Mouse (Mus musculus): Measurements from ENCODE around the gene Tlcd1. TPM values are rescaled to one million over a fixed set of nuclear protein-coding genes. Genes with fewer than 3 reads are reported as not detected.
A peak's percentile ranks its signal among the peaks of the same experiment; 100 is the strongest.
"Not testable (repeated sequence)": the region's sequence is repeated elsewhere in the genome, so short reads cannot be mapped to it uniquely, and the experiment has no call there.

Tlcd1 gene
- polyA plus RNA-seq, 1 experiment from 2014 or later = 43.4 TPM

GRCm38 (mm10) chr11:78182961-78183844 lies 6.7 kb downstream of the Tlcd1 start, which contains the start of gene Rpl23a:
TSS of gene Rpl23a (minus strand) at chr11:78183584.
- H3K4me1 ChIP-seq (replicated peaks; ENCODE audit: insufficient read depth, low read length) = peaks cover 22% of the 10 kb centered on the region
- WGBS = under 1% methylated on average over 38 of the region's 38 CpGs
- peak within 1 kb of the TSS; percentile 81 for H3K9ac ChIP-seq (ENCODE audit: low read depth, low read length)
- peaks cover 19% of the 10 kb centered on the region; the same call in 1 of the 2 replicates for H3K36me3 ChIP-seq (ENCODE audit: insufficient read depth, low read length)
- peak; percentile 57 for TF ChIP-seq CTCF (IDR thresholded peaks at IDR 0.05; ENCODE audit: low read depth)
- no peaks in the 10 kb centered on the region for H3K9me3 ChIP-seq (replicated peaks; ENCODE audit: low read length)
- peak within 1 kb of the TSS; percentile 68 for H3K4me3 ChIP-seq (replicated peaks; ENCODE audit: low read depth, low read length)
- H3K27ac ChIP-seq = peak within 1 kb of the TSS; percentile 87
- ATAC-seq (replicated peaks; ENCODE audit: low FRiP score, low read depth) (peak; percentile 88), DNase-seq (ENCODE audit: low spot score) (peak; percentile 99)
- H3K4me2 ChIP-seq (ENCODE audit: low read length) = peak within 1 kb of the TSS; percentile 78
- no peaks in the 10 kb centered on the region for H3K27me3 ChIP-seq (ENCODE audit: insufficient read depth, low read length)

GRCm38 (mm10) chr11:78183884-78184514 lies 7.5 kb downstream of the Tlcd1 start:
- WGBS = 51% methylated on average over 10 of the region's 10 CpGs
- Histone ChIP-seq H3K36me3 (ENCODE audit: insufficient read depth, low read length) (peaks cover 19% of the 10 kb centered on the region; the same call in 1 of the 2 replicates), H3K27ac (0 out of 2 replicates have a peak overlapping the region, but pooled peaks have one; percentile 19), H3K4me3 (replicated peaks; ENCODE audit: low read depth, low read length) (peak overlapping the region; percentile 68; the same call in 1 of the 2 replicates), H3K4me2 (ENCODE audit: low read length) (peak overlapping the region; percentile 78), H3K9ac (ENCODE audit: low read depth, low read length) (no peak overlapping the region; the same call in 1 of the 2 replicates), H3K9me3 (replicated peaks; ENCODE audit: low read length) (no peaks in the 10 kb centered on the region), H3K27me3 (ENCODE audit: insufficient read depth, low read length) (no peaks in the 10 kb centered on the region), H3K4me1 (replicated peaks; ENCODE audit: insufficient read depth, low read length) (peaks cover 22% of the 10 kb centered on the region)
- TF ChIP-seq CTCF (IDR thresholded peaks at IDR 0.05; ENCODE audit: low read depth) = no peak
- DNase-seq (ENCODE audit: low spot score) = no peak
- no peak for ATAC-seq (replicated peaks; ENCODE audit: low FRiP score, low read depth)

- DNase-seq (ENCODE audit: low spot score); ATAC-seq (replicated peaks; ENCODE audit: low FRiP score, low read depth); H3K27ac ChIP-seq; H3K27me3 ChIP-seq (ENCODE audit: insufficient read depth, low read length); H3K4me3 ChIP-seq (replicated peaks; ENCODE audit: low read depth, low read length); H3K9ac ChIP-seq (ENCODE audit: low read depth, low read length); H3K4me2 ChIP-seq (ENCODE audit: low read length); H3K9me3 ChIP-seq (replicated peaks; ENCODE audit: low read length): not testable (repeated sequence)
- Histone ChIP-seq H3K36me3 (ENCODE audit: insufficient read depth, low read length) (peaks cover 19% of the 10 kb centered on the region; the same call in 1 of the 2 replicates), H3K4me1 (replicated peaks; ENCODE audit: insufficient read depth, low read length) (peaks cover 21% of the 10 kb centered on the region)
- 89% methylated on average over 6 of the region's 6 CpGs for WGBS
These were observed 8.2 kb downstream of the Tlcd1 start for GRCm38 (mm10) chr11:78184702-78185101.

GRCm38 (mm10) chr11:78188331-78189233 lies 12.1 kb downstream of the Tlcd1 start, which contains the start of gene Rab34:
TSS of gene Rab34 (plus strand) at chr11:78188430.
- no peaks in the 10 kb centered on the region for H3K27me3 ChIP-seq (ENCODE audit: insufficient read depth, low read length)
- H3K4me3 ChIP-seq (replicated peaks; ENCODE audit: low read depth, low read length) = peak within 1 kb of the TSS; percentile 78
- under 1% methylated on average over 69 of the region's 80 CpGs for WGBS
- peak; percentile 94 for DNase-seq (ENCODE audit: low spot score)
- H3K9me3 ChIP-seq (replicated peaks; ENCODE audit: low read length) = no peaks in the 10 kb centered on the region
- H3K36me3 ChIP-seq (ENCODE audit: insufficient read depth, low read length) = peaks cover 21% of the 10 kb centered on the region
- peak; percentile 61 for ATAC-seq (replicated peaks; ENCODE audit: low FRiP score, low read depth)
- peak within 1 kb of the TSS; percentile 99 for H3K27ac ChIP-seq
- H3K9ac ChIP-seq (ENCODE audit: low read depth, low read length) = peak within 1 kb of the TSS; percentile 94
- peak within 1 kb of the TSS; percentile 82 for H3K4me2 ChIP-seq (ENCODE audit: low read length)
- 0 out of 2 replicates have a peak, but pooled peaks have one; percentile 4 for TF ChIP-seq CTCF (IDR thresholded peaks at IDR 0.05; ENCODE audit: low read depth)
- H3K4me1 ChIP-seq (replicated peaks; ENCODE audit: insufficient read depth, low read length) = peaks cover 11% of the 10 kb centered on the region

- 1% methylated on average over 42 of the region's 42 CpGs for WGBS
These were observed 12.9 kb downstream of the Tlcd1 start for GRCm38 (mm10) chr11:78189234-78190040.

More at GRCm38 (mm10) chr11:78189234-78190040, 12.9 kb downstream of the Tlcd1 start:
- peak overlapping the region; percentile 82 for H3K4me2 ChIP-seq (ENCODE audit: low read length)
- H3K27ac ChIP-seq = peak overlapping the region; percentile 99
- no peaks in the 10 kb centered on the region for H3K9me3 ChIP-seq (replicated peaks; ENCODE audit: low read length)
- H3K9ac ChIP-seq (ENCODE audit: low read depth, low read length) = peak overlapping the region; percentile 94
- peaks cover 21% of the 10 kb centered on the region for H3K36me3 ChIP-seq (ENCODE audit: insufficient read depth, low read length)
- DNase-seq (ENCODE audit: low spot score) (peak; percentile 92), ATAC-seq (replicated peaks; ENCODE audit: low FRiP score, low read depth) (peak; percentile 86)
- H3K27me3 ChIP-seq (ENCODE audit: insufficient read depth, low read length) = no peaks in the 10 kb centered on the region
- TF ChIP-seq CTCF (IDR thresholded peaks at IDR 0.05; ENCODE audit: low read depth) = no peak
- H3K4me1 ChIP-seq (replicated peaks; ENCODE audit: insufficient read depth, low read length) = peaks cover 11% of the 10 kb centered on the region
- H3K4me3 ChIP-seq (replicated peaks; ENCODE audit: low read depth, low read length) = peak overlapping the region; percentile 78

Data from kidney, postnatal 0 days (tissue).